Mouse (Mus musculus): ENCODE data around the gene Ntm.

DNA sequence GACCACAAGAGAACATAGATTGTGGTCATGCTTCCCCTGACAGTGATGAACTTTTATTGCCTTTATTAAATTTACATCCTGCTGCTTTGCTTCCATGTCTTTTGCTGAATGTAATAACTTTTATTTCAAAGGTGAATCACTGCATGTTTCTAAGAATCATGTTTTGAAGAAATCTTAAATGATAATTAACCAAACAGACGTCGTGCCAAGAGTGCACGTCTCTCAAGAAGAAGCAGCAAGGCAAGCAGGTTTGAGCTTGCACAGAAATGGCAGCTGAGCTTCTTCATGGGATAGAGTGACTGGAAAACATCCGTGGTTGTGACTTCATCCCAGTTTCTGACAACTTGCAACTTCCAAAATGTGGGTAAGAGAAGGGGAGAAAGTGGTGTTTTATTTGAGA lies 34.1 kb downstream of the Ntm start:
- TF ChIP-seq CTCF (IDR thresholded peaks at IDR 0.05; ENCODE audit: borderline replicate concordance, extremely low read depth, insufficient read depth, insufficient read length) (no peak), POLR2A (IDR thresholded peaks at IDR 0.05; ENCODE audit: borderline replicate concordance, extremely low read depth, insufficient read depth, insufficient read length, poor library complexity, severe bottlenecking) (no peak)
